Mouse (Mus musculus) liver, adult 2 months (tissue): ENCODE data around the gene Ppcs. TPM values are rescaled to one million over a fixed set of nuclear protein-coding genes. Genes with fewer than 3 reads are reported as not detected.

Experiments used
- DNase-seq: peaks from one replicate; pipeline ENCODE4 v3.0.0-alpha.2; 2011; ENCODE audit warnings: low read depth, low spot score; ENCODE audit errors: extremely low read depth
- H3K27ac ChIP-seq: fragments of 200-500 bp; replicated peaks from 2 replicates; pipeline ENCODE4 v1.5.1; 2012; ENCODE audit warnings: low read depth, mild to moderate bottlenecking, control low read depth, inconsistent platforms, low read length; ENCODE audit not compliant: insufficient read depth
- H3K27me3 ChIP-seq: fragments of 200-500 bp; 2 replicates; pipeline ENCODE4 v1.6.1; 2012; ENCODE audit warnings: mild to moderate bottlenecking, moderate library complexity, low read length, inconsistent platforms; ENCODE audit not compliant: control insufficient read depth, insufficient read depth
- H3K36me3 ChIP-seq: fragments of 200-500 bp; 2 replicates; pipeline ENCODE4 v1.6.1; 2012; ENCODE audit warnings: low read length, inconsistent platforms; ENCODE audit not compliant: control insufficient read depth, insufficient read depth
- H3K4me1 ChIP-seq: fragments of 200-500 bp; 2 replicates; pipeline ENCODE4 v1.6.1; 2011; ENCODE audit warnings: low read length; ENCODE audit not compliant: control insufficient read depth, insufficient read depth
- H3K4me3 ChIP-seq: fragments of 200-500 bp; 2 replicates; pipeline ENCODE4 v1.5.1; 2011; ENCODE audit warnings: low read depth, mild to moderate bottlenecking, control low read depth, low read length, moderate library complexity; ENCODE audit not compliant: insufficient read depth
- H3K79me2 ChIP-seq: fragments of 200-500 bp; 2 replicates; pipeline ENCODE4 v1.6.1; 2012; ENCODE audit warnings: inconsistent platforms, mild to moderate bottlenecking, low read length, moderate library complexity; ENCODE audit not compliant: control insufficient read depth, insufficient read depth
- H3K9ac ChIP-seq: fragments of 200-500 bp; 2 replicates; pipeline ENCODE4 v1.6.1; 2012; ENCODE audit warnings: low read depth, mild to moderate bottlenecking, control low read depth, inconsistent platforms, low read length
- CTCF ChIP-seq: fragments of 200-500 bp; IDR thresholded peaks from 2 replicates; pipeline ENCODE4 v1.5.1; 2011; ENCODE audit warnings: low read depth, low read length, control low read depth
- POLR2A ChIP-seq: fragments of 200-500 bp; IDR thresholded peaks from 2 replicates; pipeline ENCODE4 v1.6.1; 2011; ENCODE audit warnings: low read length, control low read depth; ENCODE audit not compliant: insufficient read depth; ENCODE audit errors: extremely low read depth
- WGBS: fragments of 180-500 bp; shearing (Covaris S2); methylation state at CpG from one replicate; pipeline ENCODE4 v1.1.7; 2018; 5-methylcytosine and 5-hydroxymethylcytosine counted together
- polyA plus RNA-seq: library from polyadenylated mRNA; depleted of rRNA; stranded (reverse); fragments of >200 nt; gene quantifications from 2 replicates; pipeline ENCODE4 v1.2.3, GENCODE M21; 2012
- total RNA-seq: library from RNA; depleted of rRNA; stranded (reverse); fragments of >200 nt; gene quantifications from 2 replicates; pipeline ENCODE4 v1.2.3, GENCODE M21; 2014

Ppcs gene
- total and polyA plus RNA-seq, 2 experiments, result 19.9 to 26.8 TPM

GRCm38 (mm10) chr4:119417270-119417669, 5.0 kb downstream of the Ppcs start:
- DNase-seq, result peak; percentile 82

GRCm38 (mm10) chr4:119415072-119415753, 7.0 kb downstream of the Ppcs start, which contains the start of gene Ccdc30:
Gene Ccdc30, minus strand, starts transcription at chr4:119415521.
- WGBS, result 1% methylated on average over 49 of the region's 49 CpGs
- peak within 1 kb of the TSS; percentile 71 for H3K4me3 ChIP-seq

More at GRCm38 (mm10) chr4:119417270-119417669, 5.0 kb downstream of the Ppcs start:
- no peaks in the 10 kb centered on the region for H3K27me3 ChIP-seq
- H3K36me3 ChIP-seq, result peaks cover 7% of the 10 kb centered on the region; the same call in 1 of the 2 replicates
- peak overlapping the region; percentile 32; the same call in 1 of the 2 replicates for H3K27ac ChIP-seq
- H3K79me2 ChIP-seq, result no peaks in the 10 kb centered on the region
- H3K4me1 ChIP-seq, result peaks cover 19% of the 10 kb centered on the region
- WGBS, result 28% methylated on average over 3 of the region's 3 CpGs
- TF ChIP-seq CTCF (no peak), POLR2A (no peak)
- no peak overlapping the region for H3K4me3 ChIP-seq
- no peak overlapping the region for H3K9ac ChIP-seq

GRCm38 (mm10) chr4:119412791-119413190, 9.4 kb downstream of the Ppcs start:
- Histone ChIP-seq H3K9ac (no peak overlapping the region), H3K79me2 (no peaks in the 10 kb centered on the region), H3K27ac (no peak overlapping the region), H3K4me3 (no peak overlapping the region), H3K27me3 (no peaks in the 10 kb centered on the region), H3K4me1 (peaks cover 12% of the 10 kb centered on the region; the same call in 1 of the 2 replicates), H3K36me3 (no peaks in the 10 kb centered on the region)
- DNase-seq, result no peak
- TF ChIP-seq CTCF (no peak), POLR2A (no peak)
- 71% methylated on average over 6 of the region's 6 CpGs for WGBS

More at GRCm38 (mm10) chr4:119415072-119415753, 7.0 kb downstream of the Ppcs start, which contains the start of gene Ccdc30:
- peaks cover 5% of the 10 kb centered on the region; the same call in 1 of the 2 replicates for H3K36me3 ChIP-seq
- no peaks in the 10 kb centered on the region for H3K79me2 ChIP-seq
- H3K27me3 ChIP-seq, result no peaks in the 10 kb centered on the region
- DNase-seq, result peak; percentile 70
- H3K27ac ChIP-seq, result no peak within 1 kb of the TSS
- peak within 1 kb of the TSS; percentile 35 for H3K9ac ChIP-seq
- H3K4me1 ChIP-seq, result peaks cover 12% of the 10 kb centered on the region; the same call in 1 of the 2 replicates
- TF ChIP-seq POLR2A (no peak), CTCF (no peak)

GRCm38 (mm10) chr4:119411877-119412650, 10.2 kb downstream of the Ppcs start:
- H3K36me3 ChIP-seq, result no peaks in the 10 kb centered on the region
- TF ChIP-seq POLR2A (no peak), CTCF (no peak)
- WGBS, result 82% methylated on average over 12 of the region's 12 CpGs
- no peaks in the 10 kb centered on the region for H3K27me3 ChIP-seq
- H3K4me1 ChIP-seq, result peaks cover 8% of the 10 kb centered on the region; the same call in 1 of the 2 replicates
- DNase-seq, result no peak
- H3K9ac ChIP-seq, result no peak overlapping the region
- no peaks in the 10 kb centered on the region for H3K79me2 ChIP-seq
- no peak overlapping the region for H3K27ac ChIP-seq
- no peak overlapping the region for H3K4me3 ChIP-seq

- Histone ChIP-seq H3K27me3 (no peaks in the 10 kb centered on the region), H3K4me1 (no peaks in the 10 kb centered on the region), H3K79me2 (no peaks in the 10 kb centered on the region), H3K36me3 (no peaks in the 10 kb centered on the region), H3K9ac (no peak overlapping the region), H3K27ac (no peak overlapping the region), H3K4me3 (no peak overlapping the region)
- no peak for TF ChIP-seq POLR2A
- WGBS, result 98% methylated on average over 2 of the region's 2 CpGs
- DNase-seq, result no peak
These were observed 18.8 kb downstream of the Ppcs start for GRCm38 (mm10) chr4:119403431-119403830.
